Mouse (Mus musculus): Measurements from ENCODE around the gene Acp7. TPM values are rescaled to one million over a fixed set of nuclear protein-coding genes. Genes with fewer than 3 reads are reported as not detected.

The Acp7 gene
- polyA plus RNA-seq, 1 experiment from 2014 or later, result not detected

GRCm38 (mm10) chr7:28570291-28570981 lies 60.7 kb downstream of the Acp7 start:
- ATAC-seq (replicated peaks; ENCODE audit: insufficient number of reproducible peaks, low FRiP score, low TSS enrichment, low read depth), result no peak
- WGBS, result 73% methylated on average over 12 of the region's 12 CpGs
- Histone ChIP-seq H3K4me1 (ENCODE audit: control insufficient read depth, insufficient read depth, low read length) (no peaks in the 10 kb centered on the region; the same call in 1 of the 2 replicates), H3K4me3 (ENCODE audit: low read depth, low read length) (no peak overlapping the region), H3K27ac (replicated peaks; ENCODE audit: low read depth, low read length) (no peak overlapping the region), H3K9me3 (replicated peaks; ENCODE audit: control insufficient read depth, low read length) (no peaks in the 10 kb centered on the region), H3K4me2 (ENCODE audit: low read depth, low read length) (no peak overlapping the region), H3K9ac (replicated peaks; ENCODE audit: low read length) (no peak overlapping the region), H3K36me3 (replicated peaks; ENCODE audit: control insufficient read depth, insufficient read depth, low read depth, low read length) (peaks cover 2% of the 10 kb centered on the region; the same call in 1 of the 2 replicates), H3K27me3 (ENCODE audit: control insufficient read depth, insufficient read depth, low read length) (no peaks in the 10 kb centered on the region)
- peak; percentile 41 for DNase-seq (ENCODE audit: low spot score)

DNA sequence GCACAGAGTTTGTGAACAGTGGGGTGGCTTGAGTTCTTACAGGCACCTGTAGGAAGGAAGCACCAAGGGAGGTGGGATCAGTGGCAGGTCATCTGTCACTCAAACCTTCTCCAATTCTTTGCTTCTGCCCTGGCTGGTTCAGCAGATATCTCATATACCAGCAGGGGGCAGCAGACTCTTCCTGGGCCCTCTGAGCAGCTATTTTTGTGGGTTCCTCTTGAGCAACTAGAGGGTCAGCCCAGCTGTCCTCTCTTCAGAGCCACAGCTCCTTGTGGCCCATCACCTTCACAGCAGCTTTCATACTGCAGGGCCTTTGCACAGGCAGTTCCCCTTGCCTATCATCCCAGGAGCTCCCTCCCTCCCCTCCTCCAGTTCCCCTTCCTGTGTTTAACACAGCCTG lies 62.9 kb downstream of the Acp7 start:
- no peaks in the 10 kb centered on the region; the same call in 1 of the 2 replicates for H3K4me1 ChIP-seq (ENCODE audit: control insufficient read depth, insufficient read depth, low read length)

GRCm38 (mm10) chr7:28567539-28567938 lies 63.6 kb downstream of the Acp7 start:
- WGBS, result 84% methylated on average over 4 of the region's 4 CpGs
- Histone ChIP-seq H3K4me1 (ENCODE audit: control insufficient read depth, insufficient read depth, low read length) (no peaks in the 10 kb centered on the region; the same call in 1 of the 2 replicates), H3K4me2 (ENCODE audit: low read depth, low read length) (no peak overlapping the region), H3K36me3 (replicated peaks; ENCODE audit: control insufficient read depth, insufficient read depth, low read depth, low read length) (peaks cover 2% of the 10 kb centered on the region), H3K9me3 (replicated peaks; ENCODE audit: control insufficient read depth, low read length) (no peaks in the 10 kb centered on the region), H3K27ac (replicated peaks; ENCODE audit: low read depth, low read length) (no peak overlapping the region), H3K9ac (replicated peaks; ENCODE audit: low read length) (no peak overlapping the region), H3K4me3 (ENCODE audit: low read depth, low read length) (no peak overlapping the region), H3K27me3 (ENCODE audit: control insufficient read depth, insufficient read depth, low read length) (no peaks in the 10 kb centered on the region)
- ATAC-seq (replicated peaks; ENCODE audit: insufficient number of reproducible peaks, low FRiP score, low TSS enrichment, low read depth), result no peak
- DNase-seq (ENCODE audit: low spot score), result no peak

More for the DNA sequence above, 62.9 kb downstream of the Acp7 start:
- ATAC-seq (replicated peaks; ENCODE audit: insufficient number of reproducible peaks, low FRiP score, low TSS enrichment, low read depth) (no peak), DNase-seq (ENCODE audit: low spot score) (peak; percentile 77)
- Histone ChIP-seq H3K36me3 (replicated peaks; ENCODE audit: control insufficient read depth, insufficient read depth, low read depth, low read length) (peaks cover 2% of the 10 kb centered on the region), H3K27ac (replicated peaks; ENCODE audit: low read depth, low read length) (no peak overlapping the region), H3K4me2 (ENCODE audit: low read depth, low read length) (no peak overlapping the region), H3K9me3 (replicated peaks; ENCODE audit: control insufficient read depth, low read length) (no peaks in the 10 kb centered on the region), H3K27me3 (ENCODE audit: control insufficient read depth, insufficient read depth, low read length) (no peaks in the 10 kb centered on the region), H3K4me3 (ENCODE audit: low read depth, low read length) (no peak overlapping the region), H3K9ac (replicated peaks; ENCODE audit: low read length) (no peak overlapping the region)

GRCm38 (mm10) chr7:28565407-28565806 lies 65.7 kb downstream of the Acp7 start:
- peaks cover 2% of the 10 kb centered on the region for H3K36me3 ChIP-seq (replicated peaks; ENCODE audit: control insufficient read depth, insufficient read depth, low read depth, low read length)
- H3K9me3 ChIP-seq (replicated peaks; ENCODE audit: control insufficient read depth, low read length), result no peaks in the 10 kb centered on the region
- no peak for ATAC-seq (replicated peaks; ENCODE audit: insufficient number of reproducible peaks, low FRiP score, low TSS enrichment, low read depth)
- H3K27me3 ChIP-seq (ENCODE audit: control insufficient read depth, insufficient read depth, low read length), result no peaks in the 10 kb centered on the region
- H3K4me3 ChIP-seq (ENCODE audit: low read depth, low read length), result no peak overlapping the region
- no peak overlapping the region for H3K27ac ChIP-seq (replicated peaks; ENCODE audit: low read depth, low read length)
- no peaks in the 10 kb centered on the region for H3K4me1 ChIP-seq (ENCODE audit: control insufficient read depth, insufficient read depth, low read length)
- no peak overlapping the region for H3K4me2 ChIP-seq (ENCODE audit: low read depth, low read length)
- no peak overlapping the region for H3K9ac ChIP-seq (replicated peaks; ENCODE audit: low read length)
- no peak for DNase-seq (ENCODE audit: low spot score)
- 74% methylated on average over 5 of the region's 5 CpGs for WGBS

DNA sequence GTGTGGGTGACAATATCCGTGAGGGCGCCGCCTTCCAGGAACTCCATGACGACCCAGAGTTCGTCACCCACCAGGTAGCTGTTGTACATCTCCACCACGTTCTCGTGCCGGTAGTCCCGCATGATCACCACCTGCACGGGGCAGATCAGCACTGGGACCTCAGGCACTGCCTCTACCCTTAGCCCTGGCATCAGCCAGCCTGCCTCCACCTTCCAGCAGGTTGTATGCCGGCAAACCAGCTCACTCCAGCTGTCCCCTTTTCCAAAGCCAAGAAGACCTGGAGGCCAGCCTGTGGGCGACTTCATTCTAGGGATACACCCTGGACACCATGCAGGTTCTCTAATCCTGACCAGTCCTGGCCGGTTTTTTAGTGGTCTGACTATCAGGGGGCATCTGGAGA lies 68.2 kb downstream of the Acp7 start:
- no peak for ATAC-seq (replicated peaks; ENCODE audit: insufficient number of reproducible peaks, low FRiP score, low TSS enrichment, low read depth)
- H3K36me3 ChIP-seq (replicated peaks; ENCODE audit: control insufficient read depth, insufficient read depth, low read depth, low read length), result peaks cover 12% of the 10 kb centered on the region
- no peak for DNase-seq (ENCODE audit: low spot score)

GRCm38 (mm10) chr7:28562371-28562770 lies 68.8 kb downstream of the Acp7 start:
- WGBS, result 91% methylated on average over 13 of the region's 13 CpGs

More for the DNA sequence above, 68.2 kb downstream of the Acp7 start:
- H3K9ac ChIP-seq (replicated peaks; ENCODE audit: low read length), result no peak overlapping the region
- H3K27ac ChIP-seq (replicated peaks; ENCODE audit: low read depth, low read length), result no peak overlapping the region
- H3K27me3 ChIP-seq (ENCODE audit: control insufficient read depth, insufficient read depth, low read length), result no peaks in the 10 kb centered on the region
- WGBS, result 91% methylated on average over 13 of the region's 13 CpGs
- no peak overlapping the region for H3K4me3 ChIP-seq (ENCODE audit: low read depth, low read length)
- H3K9me3 ChIP-seq (replicated peaks; ENCODE audit: control insufficient read depth, low read length), result no peaks in the 10 kb centered on the region
- no peak overlapping the region for H3K4me2 ChIP-seq (ENCODE audit: low read depth, low read length)
- H3K4me1 ChIP-seq (ENCODE audit: control insufficient read depth, insufficient read depth, low read length), result no peaks in the 10 kb centered on the region

GRCm38 (mm10) chr7:28561967-28562366 lies 69.2 kb downstream of the Acp7 start:
- Histone ChIP-seq H3K36me3 (replicated peaks; ENCODE audit: control insufficient read depth, insufficient read depth, low read depth, low read length) (peaks cover 10% of the 10 kb centered on the region), H3K27ac (replicated peaks; ENCODE audit: low read depth, low read length) (no peak overlapping the region), H3K4me2 (ENCODE audit: low read depth, low read length) (no peak overlapping the region), H3K4me1 (ENCODE audit: control insufficient read depth, insufficient read depth, low read length) (no peaks in the 10 kb centered on the region), H3K4me3 (ENCODE audit: low read depth, low read length) (no peak overlapping the region), H3K9me3 (replicated peaks; ENCODE audit: control insufficient read depth, low read length) (no peaks in the 10 kb centered on the region), H3K9ac (replicated peaks; ENCODE audit: low read length) (no peak overlapping the region), H3K27me3 (ENCODE audit: control insufficient read depth, insufficient read depth, low read length) (no peaks in the 10 kb centered on the region)
- no peak for ATAC-seq (replicated peaks; ENCODE audit: insufficient number of reproducible peaks, low FRiP score, low TSS enrichment, low read depth)
- no peak for DNase-seq (ENCODE audit: low spot score)
- WGBS, result 93% methylated on average over 11 of the region's 11 CpGs

More at GRCm38 (mm10) chr7:28562371-28562770, 68.8 kb downstream of the Acp7 start:
- no peak overlapping the region for H3K27ac ChIP-seq (replicated peaks; ENCODE audit: low read depth, low read length)
- H3K36me3 ChIP-seq (replicated peaks; ENCODE audit: control insufficient read depth, insufficient read depth, low read depth, low read length), result peaks cover 10% of the 10 kb centered on the region
- H3K9ac ChIP-seq (replicated peaks; ENCODE audit: low read length), result no peak overlapping the region
- ATAC-seq (replicated peaks; ENCODE audit: insufficient number of reproducible peaks, low FRiP score, low TSS enrichment, low read depth) (no peak), DNase-seq (ENCODE audit: low spot score) (no peak)
- no peak overlapping the region for H3K4me2 ChIP-seq (ENCODE audit: low read depth, low read length)
- no peak overlapping the region for H3K4me3 ChIP-seq (ENCODE audit: low read depth, low read length)
- H3K9me3 ChIP-seq (replicated peaks; ENCODE audit: control insufficient read depth, low read length), result no peaks in the 10 kb centered on the region
- H3K4me1 ChIP-seq (ENCODE audit: control insufficient read depth, insufficient read depth, low read length), result no peaks in the 10 kb centered on the region
- no peaks in the 10 kb centered on the region for H3K27me3 ChIP-seq (ENCODE audit: control insufficient read depth, insufficient read depth, low read length)

DNA sequence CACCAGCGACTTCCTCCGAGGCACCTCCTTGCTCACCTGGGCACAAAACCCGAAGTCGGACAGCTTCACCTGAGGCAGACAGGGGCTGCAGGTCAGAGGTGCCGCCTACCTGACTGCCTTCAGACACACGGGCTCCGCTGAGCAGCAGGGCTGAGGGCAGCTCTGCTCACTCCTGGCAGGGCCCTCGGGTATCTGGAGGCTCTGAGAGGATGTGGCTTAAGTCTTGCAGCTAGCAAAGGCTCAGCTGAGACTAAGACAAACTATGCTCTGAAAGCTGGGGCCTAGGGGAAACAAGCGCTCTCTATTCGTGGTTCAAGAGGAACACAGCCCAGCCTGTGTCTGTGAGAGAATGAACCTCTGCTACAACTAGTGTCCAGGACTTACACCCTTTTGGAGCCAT lies 70.3 kb downstream of the Acp7 start:
- no peaks in the 10 kb centered on the region for H3K9me3 ChIP-seq (replicated peaks; ENCODE audit: control insufficient read depth, low read length)
- DNase-seq (ENCODE audit: low spot score), result no peak
- H3K4me2 ChIP-seq (ENCODE audit: low read depth, low read length), result no peak overlapping the region
- no peak overlapping the region for H3K27ac ChIP-seq (replicated peaks; ENCODE audit: low read depth, low read length)
- 92% methylated on average over 10 of the region's 10 CpGs for WGBS
- H3K36me3 ChIP-seq (replicated peaks; ENCODE audit: control insufficient read depth, insufficient read depth, low read depth, low read length), result peaks cover 10% of the 10 kb centered on the region
- no peaks in the 10 kb centered on the region for H3K4me1 ChIP-seq (ENCODE audit: control insufficient read depth, insufficient read depth, low read length)
- H3K9ac ChIP-seq (replicated peaks; ENCODE audit: low read length), result no peak overlapping the region
- no peak overlapping the region for H3K4me3 ChIP-seq (ENCODE audit: low read depth, low read length)
- no peak for ATAC-seq (replicated peaks; ENCODE audit: insufficient number of reproducible peaks, low FRiP score, low TSS enrichment, low read depth)
- H3K27me3 ChIP-seq (ENCODE audit: control insufficient read depth, insufficient read depth, low read length), result no peaks in the 10 kb centered on the region

Measured in embryonic facial prominence, embryonic 11.5 days (tissue).